Mouse (Mus musculus) bone marrow macrophage, adult 2 months (primary cell): ENCODE measurements around the gene Mxi1. TPM values are rescaled to one million over a fixed set of nuclear protein-coding genes. Genes with fewer than 3 reads are reported as not detected.

Experiments used
- H3K27ac ChIP-seq: 2 replicates; pipeline ENCODE4 v1.5.1; 2012; ENCODE audit warnings: low read depth, low read length; ENCODE audit not compliant: insufficient read depth
- H3K4me1 ChIP-seq: 2 replicates; pipeline ENCODE4 v1.6.1; 2012; ENCODE audit warnings: low read length; ENCODE audit not compliant: control insufficient read depth, insufficient read depth
- H3K4me3 ChIP-seq: 2 replicates; pipeline ENCODE4 v1.5.1; 2012; ENCODE audit warnings: mild to moderate bottlenecking, low read length, moderate library complexity; ENCODE audit not compliant: insufficient read depth
- CTCF ChIP-seq: IDR thresholded peaks from 2 replicates; pipeline ENCODE4 v1.5.1; 2012; ENCODE audit warnings: low read depth, mild to moderate bottlenecking, low read length, moderate library complexity
- POLR2A ChIP-seq: IDR thresholded peaks from 2 replicates; pipeline ENCODE4 v1.6.1; 2012; ENCODE audit warnings: mild to moderate bottlenecking, low read depth, low read length, borderline replicate concordance
- polyA plus RNA-seq: library from polyadenylated mRNA; stranded (reverse); fragments of >200 nt; gene quantifications from 2 replicates; pipeline ENCODE4 v1.2.4, GENCODE M21; 2012; ENCODE audit not compliant: missing spikeins, insufficient read depth, insufficient read length

Gene Mxi1
- polyA plus RNA-seq, 1 experiment: 49.2 TPM

DNA sequence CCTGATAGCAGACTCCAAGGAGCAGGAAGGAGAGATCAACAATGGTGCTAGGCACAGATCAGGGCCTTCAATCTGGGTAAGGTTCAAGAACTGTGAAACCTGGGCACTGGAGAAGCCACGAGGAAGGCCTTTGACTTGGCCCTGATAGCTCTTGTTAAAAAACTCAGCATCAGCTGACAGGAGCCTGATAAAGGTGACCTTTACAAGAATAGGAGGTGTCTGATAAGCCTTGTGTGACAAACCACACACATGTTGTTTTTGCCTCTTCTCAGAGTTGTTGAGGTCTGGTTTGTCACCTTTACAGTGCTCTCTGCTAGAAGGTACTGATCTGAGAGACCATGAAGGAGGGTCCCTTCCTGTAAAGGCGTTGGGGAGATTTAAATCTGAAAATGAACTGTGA is 97.0 kb downstream of the Mxi1 start:
- H3K4me3 ChIP-seq: no peak overlapping the region
- TF ChIP-seq CTCF: no peak
- no peak for TF ChIP-seq POLR2A
- H3K4me1 ChIP-seq: peaks cover 24% of the 10 kb centered on the region
- H3K27ac ChIP-seq: no peak overlapping the region

DNA sequence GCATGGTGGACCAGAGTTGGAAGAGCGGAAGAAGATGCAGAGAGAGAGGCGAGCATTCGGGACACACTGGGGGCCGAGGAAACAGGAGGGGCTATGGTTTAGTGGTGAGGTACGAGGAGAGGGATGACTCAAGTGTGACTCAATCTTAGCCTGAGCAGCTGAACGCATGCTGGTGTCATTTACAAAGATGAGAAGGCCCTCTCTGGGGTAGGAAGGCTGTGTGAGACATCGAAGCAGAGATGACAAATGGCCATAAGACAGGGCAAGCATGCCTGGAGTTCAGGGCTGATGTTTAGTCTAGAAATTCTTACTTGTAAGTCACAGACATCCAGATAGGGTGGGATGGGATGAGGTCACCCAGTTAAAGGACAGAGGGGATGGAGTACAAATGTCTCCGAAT is 98.1 kb downstream of the Mxi1 start:
- H3K4me1 ChIP-seq: peaks cover 24% of the 10 kb centered on the region
- TF ChIP-seq CTCF (no peak), POLR2A (no peak)
- H3K4me3 ChIP-seq: no peak overlapping the region
- no peak overlapping the region for H3K27ac ChIP-seq

DNA sequence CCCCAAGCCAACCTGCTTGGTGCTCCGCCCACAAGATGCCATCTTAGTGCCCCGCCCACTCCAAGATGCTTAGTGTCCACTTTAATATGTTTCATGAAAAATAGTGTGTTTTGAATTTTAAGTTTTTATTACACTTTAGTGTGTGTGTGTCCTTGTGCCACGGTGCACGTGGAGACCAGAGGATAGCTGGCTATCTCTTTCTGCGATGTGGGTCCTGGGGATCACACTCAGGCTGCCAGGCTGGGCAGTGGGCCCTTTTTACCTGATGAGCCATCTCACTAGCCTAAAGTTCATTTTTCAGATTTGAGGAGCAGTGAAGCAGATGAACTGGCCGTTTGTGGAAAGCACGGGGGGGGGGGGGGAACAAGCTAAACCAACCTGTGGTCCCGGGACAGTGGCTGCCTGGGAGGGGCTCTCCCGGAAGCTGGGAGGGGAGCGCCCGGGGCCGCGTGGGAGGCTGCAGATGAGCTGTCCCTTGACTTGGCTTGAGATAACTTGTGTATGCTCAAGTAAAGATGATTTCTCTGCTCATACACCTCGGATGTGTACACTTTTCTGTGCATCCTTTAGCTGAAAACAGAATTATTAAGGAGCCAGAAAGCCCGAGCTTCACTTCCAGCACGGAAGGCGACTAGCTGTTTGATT is 99.5 kb downstream of the Mxi1 start:
- TF ChIP-seq CTCF: no peak
- TF ChIP-seq POLR2A: no peak
- Histone ChIP-seq H3K4me1 (peaks cover 20% of the 10 kb centered on the region), H3K4me3 (no peak overlapping the region), H3K27ac (no peak overlapping the region)

GRCm38 (mm10) chr19:53412149-53412848 is 102.0 kb downstream of the Mxi1 start:
- Histone ChIP-seq H3K27ac (no peak overlapping the region), H3K4me1 (peaks cover 9% of the 10 kb centered on the region), H3K4me3 (no peak overlapping the region)
- TF ChIP-seq POLR2A (no peak), CTCF (no peak)

DNA sequence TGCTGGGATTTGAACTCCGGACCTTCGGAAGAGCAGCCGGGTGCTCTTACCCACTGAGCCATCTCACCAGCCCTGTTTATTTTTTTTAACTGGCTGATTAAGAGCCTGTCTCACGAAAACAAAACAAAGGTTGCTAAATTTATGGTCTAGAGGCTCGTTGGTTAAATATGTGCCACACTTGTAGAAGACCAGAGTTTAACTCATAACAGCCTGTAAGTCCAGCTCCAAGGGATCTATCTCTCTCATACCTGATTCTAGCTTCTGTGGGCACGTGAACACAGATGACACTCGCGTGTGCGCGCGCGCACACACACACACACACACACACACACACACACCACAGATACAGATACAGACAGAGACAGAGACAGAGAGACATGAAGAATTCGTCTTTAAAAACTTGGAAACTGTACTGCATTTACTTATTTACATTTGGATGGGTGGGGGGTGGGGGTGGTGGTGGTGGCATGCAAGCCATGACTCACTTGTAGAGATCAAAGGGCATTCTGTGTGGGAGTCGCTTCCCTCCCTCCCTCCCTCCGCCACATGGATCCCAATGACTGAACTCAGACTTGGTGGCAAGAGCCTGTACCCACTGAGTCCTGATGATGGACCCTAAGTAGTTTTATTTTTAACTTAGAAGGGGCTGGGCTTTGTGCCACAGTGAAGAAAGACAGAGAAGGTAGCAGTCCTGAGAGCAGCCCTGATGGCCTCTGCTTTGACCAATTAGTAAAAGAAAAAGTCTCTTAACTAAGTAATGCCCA is 103.5 kb downstream of the Mxi1 start:
- H3K4me3 ChIP-seq: no peak overlapping the region
- H3K27ac ChIP-seq: no peak overlapping the region
- peaks cover 4% of the 10 kb centered on the region for H3K4me1 ChIP-seq
- no peak for TF ChIP-seq POLR2A
- no peak for TF ChIP-seq CTCF

DNA sequence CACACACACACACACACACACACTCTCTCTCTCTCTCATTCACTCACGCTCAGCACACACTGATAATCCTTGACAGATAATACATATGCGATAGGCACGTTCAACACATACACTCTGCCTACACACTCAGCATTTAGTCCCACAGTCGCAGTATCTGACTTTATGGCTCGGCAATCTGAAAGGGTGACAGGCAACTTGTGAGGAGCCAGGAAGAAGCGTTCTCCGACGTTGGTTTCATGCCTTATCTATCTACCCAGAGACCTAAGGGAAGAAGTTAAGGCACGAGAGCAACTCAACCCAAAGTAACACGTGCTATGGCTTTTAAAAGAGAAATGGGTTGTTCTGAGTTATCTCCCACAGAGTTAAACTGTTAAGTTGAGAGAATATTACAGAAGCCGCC is 104.3 kb downstream of the Mxi1 start:
- H3K27ac ChIP-seq: no peak overlapping the region
- no peak for TF ChIP-seq POLR2A
- no peak for TF ChIP-seq CTCF
- H3K4me3 ChIP-seq: no peak overlapping the region
- H3K4me1 ChIP-seq: peaks cover 3% of the 10 kb centered on the region; the same call in 1 of the 2 replicates

DNA sequence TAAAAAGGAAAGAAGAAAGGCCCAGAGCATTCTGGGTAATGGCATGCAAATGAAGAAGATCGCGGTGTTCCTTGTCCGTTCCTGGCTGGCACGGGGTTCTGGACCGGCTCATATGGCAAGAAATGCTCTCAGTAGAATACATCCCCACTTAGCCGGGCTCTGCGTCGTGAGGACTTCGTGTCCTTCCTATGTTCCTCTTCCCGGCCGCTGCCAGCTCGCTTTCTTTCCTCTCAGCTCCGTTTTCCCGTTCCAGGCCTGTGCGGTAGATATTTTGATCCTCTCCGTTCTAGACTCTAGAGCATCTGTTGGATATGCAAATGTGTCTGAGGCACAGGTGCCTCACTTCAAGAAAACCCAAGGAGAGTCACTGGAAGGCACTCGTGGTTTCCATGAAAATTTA is 104.9 kb downstream of the Mxi1 start:
- no peak overlapping the region for H3K27ac ChIP-seq
- H3K4me1 ChIP-seq: peaks cover 3% of the 10 kb centered on the region; the same call in 1 of the 2 replicates
- TF ChIP-seq POLR2A (no peak), CTCF (no peak)

GRCm38 (mm10) chr19:53419834-53420233 is 109.5 kb downstream of the Mxi1 start:
- no peak overlapping the region for H3K4me3 ChIP-seq
- H3K27ac ChIP-seq: no peak overlapping the region
- peak; percentile 36 for TF ChIP-seq CTCF
- TF ChIP-seq POLR2A: no peak
- H3K4me1 ChIP-seq: peaks cover 22% of the 10 kb centered on the region

More for the DNA sequence above, 104.9 kb downstream of the Mxi1 start:
- H3K4me3 ChIP-seq: no peak overlapping the region

- no peak overlapping the region for H3K27ac ChIP-seq
- H3K4me1 ChIP-seq: peaks cover 26% of the 10 kb centered on the region
- TF ChIP-seq POLR2A (no peak), CTCF (no peak)
- no peak overlapping the region for H3K4me3 ChIP-seq
These were observed 110.7 kb downstream of the Mxi1 start for GRCm38 (mm10) chr19:53420924-53421582.
